Mouse (Mus musculus) CH12.LX (cell line): ENCODE results near the gene Gm20518.

Source experiments
- CHD2 ChIP-seq: IDR thresholded peaks from 2 replicates; pipeline ENCODE4 v1.6.1; 2011; ENCODE audit warnings: low read length, improper control_type of control experiment
- CTCF ChIP-seq, 2 experiments: IDR thresholded peaks in 1 of 2; conservative IDR thresholded peaks in 1 of 2; 2 replicates each; pipeline ENCODE4 v1.5.1; 2011 to 2012; ENCODE audit warnings: low read depth in 2 of 2, low read length in 2 of 2, improper control_type of control experiment in 1 of 2, inconsistent platforms in 1 of 2, mild to moderate bottlenecking in 1 of 2, moderate library complexity in 1 of 2
- EP300 ChIP-seq: IDR thresholded peaks from 2 replicates; pipeline ENCODE4 v1.6.1; 2011; ENCODE audit warnings: low read length, improper control_type of control experiment
- HCFC1 ChIP-seq: IDR thresholded peaks from 2 replicates; pipeline ENCODE4 v1.6.1; 2012; ENCODE audit warnings: low read depth, mild to moderate bottlenecking, inconsistent platforms, low read length, improper control_type of control experiment
- KAT2A ChIP-seq: IDR thresholded peaks from 2 replicates; pipeline ENCODE4 v1.6.1; 2012; ENCODE audit warnings: low read length, improper control_type of control experiment, inconsistent platforms; ENCODE audit not compliant: insufficient replicate concordance
- MAX ChIP-seq: IDR thresholded peaks from 2 replicates; pipeline ENCODE4 v1.6.1; 2011; ENCODE audit warnings: low read length, improper control_type of control experiment
- MAZ ChIP-seq: IDR thresholded peaks from 2 replicates; pipeline ENCODE4 v1.6.1; 2012; ENCODE audit warnings: low read depth, mild to moderate bottlenecking, inconsistent platforms, low read length, improper control_type of control experiment, moderate library complexity
- POLR2A ChIP-seq: IDR thresholded peaks from 2 replicates; pipeline ENCODE4 v1.6.1; 2011; ENCODE audit warnings: low read depth, mild to moderate bottlenecking, improper control_type of control experiment, low read length
- SIN3A ChIP-seq: IDR thresholded peaks from 2 replicates; pipeline ENCODE4 v1.6.1; 2012; ENCODE audit warnings: low read length, improper control_type of control experiment, inconsistent platforms
- ZKSCAN1 ChIP-seq: IDR thresholded peaks from 2 replicates; pipeline ENCODE4 v1.6.1; 2012; ENCODE audit warnings: low read depth, inconsistent platforms, low read length, improper control_type of control experiment, borderline replicate concordance

DNA sequence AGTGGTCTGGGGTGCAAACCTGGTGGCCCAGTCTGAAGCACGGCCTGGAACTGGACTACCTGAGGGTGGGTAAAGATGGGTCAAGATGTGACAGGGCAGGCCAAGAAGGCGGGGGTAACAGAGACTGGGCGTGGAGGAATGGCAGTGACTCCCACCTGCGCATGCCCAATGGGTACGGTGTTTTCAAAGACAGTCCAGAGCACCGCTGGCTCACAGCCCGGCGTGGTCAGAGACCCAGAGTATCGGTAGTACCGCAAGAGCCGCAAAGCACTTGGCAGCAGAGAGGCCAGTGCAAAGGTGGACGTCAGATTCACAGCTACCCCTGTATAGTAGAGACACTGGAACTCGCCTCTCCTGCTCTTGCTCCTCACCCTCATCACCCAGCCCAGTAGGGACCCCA, 56.0 kb downstream of the Gm20518 start:
- TF ChIP-seq POLR2A: no peak
- no peak for TF ChIP-seq EP300
- no peak for TF ChIP-seq KAT2A
- no peak for TF ChIP-seq ZKSCAN1
- TF ChIP-seq MAX: no peak
- TF ChIP-seq HCFC1: no peak
- TF ChIP-seq SIN3A: no peak
- TF ChIP-seq MAZ: no peak
- TF ChIP-seq CTCF (conservative IDR thresholded peaks at IDR 0.05 in 1 of 2, IDR thresholded peaks at IDR 0.05 in 1 of 2; ENCODE audit: low read depth in 2 of 2, low read length in 2 of 2): no peak
- TF ChIP-seq CHD2: no peak
